Mouse (Mus musculus): ENCODE measurements around the gene Slc19a3. TPM values are rescaled to one million over a fixed set of nuclear protein-coding genes. Genes with fewer than 3 reads are reported as not detected.

Slc19a3 gene
- polyA plus RNA-seq, 2 experiments = 0.04 TPM; not detected in 1

- no peak for TF ChIP-seq EP300 (IDR thresholded peaks at IDR 0.05; ENCODE audit: low read depth)
- TF ChIP-seq CTCF (IDR thresholded peaks at IDR 0.05; ENCODE audit: low read depth) = no peak
- no peak for ATAC-seq (ENCODE audit: insufficient read depth)
These were observed 60.4 kb downstream of the Slc19a3 start for GRCm38 (mm10) chr1:82977840-82978239.

GRCm38 (mm10) chr1:82975750-82976149 is 62.5 kb downstream of the Slc19a3 start:
- H3K4me3 ChIP-seq (ENCODE audit: insufficient read depth in 1 of 2, low read depth in 2 of 2, low read length in 2 of 2) = no peak overlapping the region
- no peak for ATAC-seq (ENCODE audit: insufficient read depth)
- 24% methylated on average over 5 of the region's 5 CpGs for WGBS (ENCODE audit: insufficient replicate concordance)
- DNase-seq (ENCODE audit: low read depth in 3 of 3, low spot score in 3 of 3) = no peak
- H3K9ac ChIP-seq (replicated peaks) = no peak overlapping the region
- TF ChIP-seq CTCF (IDR thresholded peaks at IDR 0.05; ENCODE audit: low read depth) = no peak
- no peak for TF ChIP-seq EP300 (IDR thresholded peaks at IDR 0.05; ENCODE audit: low read depth)
- peaks cover 0 to 7% of the 10 kb centered on the region in 2 experiments; a peak in 3 of 4 replicates for H3K4me1 ChIP-seq (replicated peaks; ENCODE audit: control insufficient read depth in 2 of 2, insufficient read depth in 2 of 2, low read length in 1 of 2)
- no peaks in the 10 kb centered on the region for H3K9me3 ChIP-seq (ENCODE audit: control insufficient read depth, low read length)
- no peak overlapping the region for H3K4me2 ChIP-seq (ENCODE audit: low read depth)
- H3K36me3 ChIP-seq (replicated peaks; ENCODE audit: control insufficient read depth, insufficient read depth, low read depth) = no peaks in the 10 kb centered on the region
- no peaks in the 10 kb centered on the region for H3K27me3 ChIP-seq (ENCODE audit: control insufficient read depth, insufficient read depth, low read length)
- H3K27ac ChIP-seq = no peak overlapping the region

More at GRCm38 (mm10) chr1:82977840-82978239, 60.4 kb downstream of the Slc19a3 start:
- Histone ChIP-seq H3K36me3 (replicated peaks; ENCODE audit: control insufficient read depth, insufficient read depth, low read depth) (no peaks in the 10 kb centered on the region), H3K4me1 (replicated peaks; ENCODE audit: control insufficient read depth in 2 of 2, insufficient read depth in 2 of 2, low read length in 1 of 2) (peaks cover 0 to 7% of the 10 kb centered on the region in 2 experiments; a peak in 3 of 4 replicates), H3K27me3 (ENCODE audit: control insufficient read depth, insufficient read depth, low read length) (no peaks in the 10 kb centered on the region), H3K9ac (replicated peaks) (no peak overlapping the region), H3K4me3 (ENCODE audit: insufficient read depth in 1 of 2, low read depth in 2 of 2, low read length in 2 of 2) (no peak overlapping the region), H3K4me2 (ENCODE audit: low read depth) (no peak overlapping the region), H3K9me3 (ENCODE audit: control insufficient read depth, low read length) (no peaks in the 10 kb centered on the region), H3K27ac (no peak overlapping the region)
- no peak for DNase-seq (ENCODE audit: low read depth in 3 of 3, low spot score in 3 of 3)

GRCm38 (mm10) chr1:82974342-82974741 is 63.9 kb downstream of the Slc19a3 start:
- ATAC-seq (ENCODE audit: insufficient read depth) (peak; percentile 74), DNase-seq (ENCODE audit: low read depth in 3 of 3, low spot score in 3 of 3) (peak; percentile 9 to 17 (median 11))
- H3K4me3 ChIP-seq (ENCODE audit: insufficient read depth in 1 of 2, low read depth in 2 of 2, low read length in 2 of 2) = no peak overlapping the region
- no peaks in the 10 kb centered on the region for H3K27me3 ChIP-seq (ENCODE audit: control insufficient read depth, insufficient read depth, low read length)
- no peak overlapping the region for H3K9ac ChIP-seq (replicated peaks)
- no peak; the same call in 1 of the 2 replicates for TF ChIP-seq EP300 (IDR thresholded peaks at IDR 0.05; ENCODE audit: low read depth)
- H3K4me1 ChIP-seq (replicated peaks; ENCODE audit: control insufficient read depth in 2 of 2, insufficient read depth in 2 of 2, low read length in 1 of 2) = peaks cover 0 to 7% of the 10 kb centered on the region in 2 experiments; a peak in 3 of 4 replicates
- H3K27ac ChIP-seq = no peak overlapping the region
- H3K9me3 ChIP-seq (ENCODE audit: control insufficient read depth, low read length) = no peaks in the 10 kb centered on the region
- WGBS (ENCODE audit: insufficient replicate concordance) = 10% methylated on average over 9 of the region's 9 CpGs
- no peak overlapping the region for H3K4me2 ChIP-seq (ENCODE audit: low read depth)
- H3K36me3 ChIP-seq (replicated peaks; ENCODE audit: control insufficient read depth, insufficient read depth, low read depth) = no peaks in the 10 kb centered on the region

GRCm38 (mm10) chr1:82973901-82974300 is 64.3 kb downstream of the Slc19a3 start:
- no peak overlapping the region for H3K4me3 ChIP-seq (ENCODE audit: insufficient read depth in 1 of 2, low read depth in 2 of 2, low read length in 2 of 2)
- H3K27me3 ChIP-seq (ENCODE audit: control insufficient read depth, insufficient read depth, low read length) = no peaks in the 10 kb centered on the region
- no peak overlapping the region for H3K9ac ChIP-seq (replicated peaks)
- H3K9me3 ChIP-seq (ENCODE audit: control insufficient read depth, low read length) = no peaks in the 10 kb centered on the region
- no peak for DNase-seq (ENCODE audit: low read depth in 3 of 3, low spot score in 3 of 3)
- 18% methylated on average over 6 of the region's 6 CpGs for WGBS (ENCODE audit: insufficient replicate concordance)
- no peaks in the 10 kb centered on the region for H3K36me3 ChIP-seq (replicated peaks; ENCODE audit: control insufficient read depth, insufficient read depth, low read depth)
- no peak for ATAC-seq (ENCODE audit: insufficient read depth)
- H3K4me1 ChIP-seq (replicated peaks; ENCODE audit: control insufficient read depth in 2 of 2, insufficient read depth in 2 of 2, low read length in 1 of 2) = peaks cover 0 to 7% of the 10 kb centered on the region in 2 experiments; a peak in 3 of 4 replicates
- no peak overlapping the region for H3K27ac ChIP-seq
- H3K4me2 ChIP-seq (ENCODE audit: low read depth) = no peak overlapping the region
- TF ChIP-seq CTCF (IDR thresholded peaks at IDR 0.05; ENCODE audit: low read depth) (no peak), EP300 (IDR thresholded peaks at IDR 0.05; ENCODE audit: low read depth) (no peak)

GRCm38 (mm10) chr1:82973244-82973643 is 65.0 kb downstream of the Slc19a3 start:
- Histone ChIP-seq H3K4me1 (replicated peaks; ENCODE audit: control insufficient read depth in 2 of 2, insufficient read depth in 2 of 2, low read length in 1 of 2) (peaks cover 0 to 7% of the 10 kb centered on the region in 2 experiments; a peak in 3 of 4 replicates), H3K36me3 (replicated peaks; ENCODE audit: control insufficient read depth, insufficient read depth, low read depth) (no peaks in the 10 kb centered on the region), H3K4me3 (ENCODE audit: insufficient read depth in 1 of 2, low read depth in 2 of 2, low read length in 2 of 2) (no peak overlapping the region), H3K9ac (replicated peaks) (no peak overlapping the region), H3K4me2 (ENCODE audit: low read depth) (no peak overlapping the region), H3K27me3 (ENCODE audit: control insufficient read depth, insufficient read depth, low read length) (no peaks in the 10 kb centered on the region), H3K9me3 (ENCODE audit: control insufficient read depth, low read length) (no peaks in the 10 kb centered on the region), H3K27ac (no peak overlapping the region)
- no peak for ATAC-seq (ENCODE audit: insufficient read depth)
- TF ChIP-seq CTCF (IDR thresholded peaks at IDR 0.05; ENCODE audit: low read depth) (no peak), EP300 (IDR thresholded peaks at IDR 0.05; ENCODE audit: low read depth) (no peak)
- WGBS (ENCODE audit: insufficient replicate concordance) = 44% methylated on average over 1 of the region's 1 CpGs
- no peak for DNase-seq (ENCODE audit: low read depth in 3 of 3, low spot score in 3 of 3)

Data from liver, embryonic 14.5 days (tissue).